Mouse (Mus musculus): ENCODE data around the gene Zfp28. TPM values are rescaled to one million over a fixed set of nuclear protein-coding genes. Genes with fewer than 3 reads are reported as not detected.

The Zfp28 gene
- polyA plus RNA-seq (2015; fragmentation: Nextera tagmentation; extraction: Ambion mirVana), result 6.9 and 7.6 TPM in 2 replicates

GRCm38 (mm10) chr7:6383044-6383455 is at the start of gene Zfp28:
TSS of gene Zfp28 (plus strand) at chr7:6383295.
- ATAC-seq (ENCODE audit: insufficient read depth, low FRiP score, low read depth), result peak; percentile 97
- Histone ChIP-seq H3K4me1 (peaks cover 16% of the 10 kb centered on the region), H3K36me3 (no peaks in the 10 kb centered on the region), H3K4me2 (peak within 1 kb of the TSS; percentile 77), H3K27ac (no peak within 1 kb of the TSS), H3K9me3 (no peaks in the 10 kb centered on the region), H3K9ac (peak within 1 kb of the TSS; percentile 51), H3K4me3 (replicated peaks) (peak within 1 kb of the TSS; percentile 57), H3K27me3 (replicated peaks) (no peaks in the 10 kb centered on the region)
- WGBS, result under 1% methylated on average over 27 of the region's 28 CpGs

DNA sequence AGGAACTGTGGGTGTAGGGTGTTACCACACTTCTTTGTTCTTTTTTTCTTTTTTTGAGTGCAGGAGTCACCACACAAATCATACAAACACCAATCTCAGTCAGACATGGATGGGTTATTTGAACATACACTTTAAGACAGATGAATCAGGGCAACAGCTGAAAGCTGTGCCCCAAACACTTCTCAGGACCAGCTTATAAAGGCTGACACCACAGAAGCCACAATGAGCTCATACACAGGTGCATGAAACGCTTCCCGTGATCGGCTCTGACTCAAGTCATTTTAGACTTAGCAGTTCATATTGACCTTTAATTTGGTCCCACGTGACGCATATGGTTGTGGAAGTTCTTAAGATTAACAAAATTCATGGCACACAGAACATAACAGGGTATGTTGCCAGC is 43.2 kb upstream of the Zfp28 start:
- no peak for ATAC-seq (ENCODE audit: insufficient read depth, low FRiP score, low read depth)
- no peaks in the 10 kb centered on the region for H3K36me3 ChIP-seq
- no peak overlapping the region for H3K4me2 ChIP-seq
- H3K9me3 ChIP-seq, result no peaks in the 10 kb centered on the region
- H3K27ac ChIP-seq, result no peak overlapping the region
- 79% methylated on average over 5 of the region's 5 CpGs for WGBS
- H3K4me3 ChIP-seq (replicated peaks), result no peak overlapping the region
- no peaks in the 10 kb centered on the region for H3K27me3 ChIP-seq (replicated peaks)
- H3K4me1 ChIP-seq, result no peaks in the 10 kb centered on the region
- no peak overlapping the region for H3K9ac ChIP-seq

- under 1% methylated on average over 26 of the region's 26 CpGs for WGBS
- Histone ChIP-seq H3K36me3 (no peaks in the 10 kb centered on the region), H3K9ac (no peak within 1 kb of the TSS; the same call in 1 of the 2 replicates), H3K27ac (no peak within 1 kb of the TSS), H3K4me3 (replicated peaks) (peak within 1 kb of the TSS; percentile 66), H3K4me2 (peak within 1 kb of the TSS; percentile 54), H3K9me3 (no peaks in the 10 kb centered on the region), H3K27me3 (replicated peaks) (no peaks in the 10 kb centered on the region), H3K4me1 (no peaks in the 10 kb centered on the region)
- ATAC-seq (ENCODE audit: insufficient read depth, low FRiP score, low read depth), result peak; percentile 91
Observed at GRCm38 (mm10) chr7:6343501-6344071, 39.5 kb upstream of the Zfp28 start, which contains the start of gene Gm3854. TSS of gene Gm3854 (plus strand) at chr7:6343759.

- Histone ChIP-seq H3K9me3 (no peaks in the 10 kb centered on the region), H3K27ac (no peak overlapping the region), H3K27me3 (replicated peaks) (no peaks in the 10 kb centered on the region), H3K4me1 (no peaks in the 10 kb centered on the region), H3K36me3 (no peaks in the 10 kb centered on the region), H3K4me2 (peak overlapping the region; percentile 54), H3K4me3 (replicated peaks) (peak overlapping the region; percentile 66), H3K9ac (no peak overlapping the region)
- ATAC-seq (ENCODE audit: insufficient read depth, low FRiP score, low read depth), result no peak
- 33% methylated on average over 10 of the region's 10 CpGs for WGBS
Observed at GRCm38 (mm10) chr7:6344124-6344523, 39.0 kb upstream of the Zfp28 start.

DNA sequence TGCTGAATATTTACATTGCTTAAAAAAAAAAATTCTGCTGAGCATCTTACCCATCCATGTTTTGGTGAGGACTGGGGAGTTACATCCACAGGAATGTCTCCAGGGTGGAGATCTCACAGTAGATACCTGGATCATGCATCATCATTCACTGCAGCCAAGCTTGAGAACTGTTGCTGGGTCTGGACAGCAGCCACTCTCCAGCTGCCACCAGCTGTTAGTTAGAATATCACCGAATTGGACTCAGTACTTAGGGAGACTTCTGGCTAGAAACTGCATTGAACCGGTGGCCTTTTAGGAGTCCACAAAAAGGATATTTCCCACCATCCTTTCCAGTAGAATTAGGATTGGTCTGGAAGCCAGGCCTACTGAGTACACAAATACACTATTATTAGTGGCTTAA is 25.0 kb upstream of the Zfp28 start:
- H3K4me3 ChIP-seq (replicated peaks), result no peak overlapping the region
- H3K27ac ChIP-seq, result no peak overlapping the region
- no peaks in the 10 kb centered on the region for H3K4me1 ChIP-seq
- no peak for ATAC-seq (ENCODE audit: insufficient read depth, low FRiP score, low read depth)
- WGBS, result 51% methylated on average over 2 of the region's 2 CpGs
- no peak overlapping the region for H3K4me2 ChIP-seq
- H3K36me3 ChIP-seq, result no peaks in the 10 kb centered on the region
- H3K27me3 ChIP-seq (replicated peaks), result no peaks in the 10 kb centered on the region
- H3K9ac ChIP-seq, result no peak overlapping the region
- no peaks in the 10 kb centered on the region for H3K9me3 ChIP-seq

DNA sequence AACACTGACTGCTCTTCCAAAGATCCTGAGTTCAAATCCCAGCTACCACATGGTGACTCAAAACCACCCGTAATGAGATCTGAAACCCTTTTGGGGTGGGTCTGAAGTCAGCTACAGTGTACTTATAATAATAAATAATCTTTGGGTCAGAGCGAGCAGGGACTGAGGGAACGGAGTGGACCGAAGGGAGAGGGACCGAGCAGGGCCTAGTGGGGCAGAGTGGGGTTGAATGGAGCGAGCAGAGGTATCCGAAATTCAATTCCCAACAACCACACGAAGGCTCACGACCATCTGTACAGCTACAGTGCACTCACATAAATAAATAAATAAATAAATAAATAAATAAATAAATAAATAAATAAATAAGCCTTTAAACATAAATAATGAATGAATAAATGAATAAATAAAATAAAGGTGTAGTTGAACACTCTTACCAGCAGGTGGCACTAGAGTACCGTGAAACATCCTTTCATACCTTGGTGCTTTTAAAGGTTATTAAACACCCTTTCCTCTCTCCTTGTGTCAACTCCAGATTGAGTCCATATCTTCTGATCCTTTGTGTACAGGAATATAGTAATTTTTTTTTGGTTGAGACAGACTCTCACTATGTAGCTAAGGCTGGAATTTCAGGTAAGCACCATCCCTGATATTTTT is 24.0 kb upstream of the Zfp28 start:
- no peaks in the 10 kb centered on the region for H3K9me3 ChIP-seq
- no peak overlapping the region for H3K4me2 ChIP-seq
- H3K4me3 ChIP-seq (replicated peaks), result no peak overlapping the region
- WGBS, result 51% methylated on average over 10 of the region's 10 CpGs
- H3K27ac ChIP-seq, result no peak overlapping the region
- no peak overlapping the region for H3K9ac ChIP-seq
- no peaks in the 10 kb centered on the region for H3K27me3 ChIP-seq (replicated peaks)
- 0 out of 2 replicates have a peak, but pooled peaks cover 5% of the 10 kb centered on the region for H3K4me1 ChIP-seq
- ATAC-seq (ENCODE audit: insufficient read depth, low FRiP score, low read depth), result no peak
- H3K36me3 ChIP-seq, result no peaks in the 10 kb centered on the region

GRCm38 (mm10) chr7:6360477-6361060 is 22.5 kb upstream of the Zfp28 start:
- Histone ChIP-seq H3K27ac (no peak overlapping the region), H3K4me2 (no peak overlapping the region), H3K36me3 (no peaks in the 10 kb centered on the region), H3K4me3 (replicated peaks) (no peak overlapping the region), H3K9me3 (no peaks in the 10 kb centered on the region), H3K9ac (no peak overlapping the region), H3K4me1 (0 out of 2 replicates have a peak, but pooled peaks cover 6% of the 10 kb centered on the region), H3K27me3 (replicated peaks) (no peaks in the 10 kb centered on the region)
- 13% methylated on average over 9 of the region's 9 CpGs for WGBS
- no peak for ATAC-seq (ENCODE audit: insufficient read depth, low FRiP score, low read depth)

DNA sequence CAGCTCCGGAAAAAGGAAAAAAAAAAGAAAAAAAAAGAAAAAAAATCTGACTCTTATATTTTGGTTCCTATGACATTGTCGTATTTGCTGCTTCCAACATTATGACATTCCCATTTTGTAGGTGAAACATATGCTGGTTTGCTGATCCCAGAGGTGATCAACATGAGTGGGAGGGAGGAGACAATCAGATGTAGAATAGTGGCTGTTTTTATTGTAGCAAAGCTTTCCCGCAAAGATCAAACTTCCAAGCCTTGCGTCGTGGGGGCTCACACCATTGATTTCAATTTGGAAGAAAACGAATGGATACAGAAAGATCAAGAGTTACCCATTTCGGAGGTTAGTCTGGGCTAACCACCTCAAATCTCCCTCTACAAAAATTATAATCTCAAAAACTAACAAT is 21.3 kb upstream of the Zfp28 start:
- Histone ChIP-seq H3K4me2 (peak overlapping the region; percentile 63), H3K36me3 (no peaks in the 10 kb centered on the region), H3K9ac (peak overlapping the region; percentile 33; the same call in 1 of the 2 replicates), H3K27me3 (replicated peaks) (no peaks in the 10 kb centered on the region), H3K9me3 (no peaks in the 10 kb centered on the region), H3K4me3 (replicated peaks) (peak overlapping the region; percentile 55), H3K27ac (peak overlapping the region; percentile 81), H3K4me1 (0 out of 2 replicates have a peak, but pooled peaks cover 6% of the 10 kb centered on the region)
- 20% methylated on average over 7 of the region's 7 CpGs for WGBS
- ATAC-seq (ENCODE audit: insufficient read depth, low FRiP score, low read depth), result no peak

DNA sequence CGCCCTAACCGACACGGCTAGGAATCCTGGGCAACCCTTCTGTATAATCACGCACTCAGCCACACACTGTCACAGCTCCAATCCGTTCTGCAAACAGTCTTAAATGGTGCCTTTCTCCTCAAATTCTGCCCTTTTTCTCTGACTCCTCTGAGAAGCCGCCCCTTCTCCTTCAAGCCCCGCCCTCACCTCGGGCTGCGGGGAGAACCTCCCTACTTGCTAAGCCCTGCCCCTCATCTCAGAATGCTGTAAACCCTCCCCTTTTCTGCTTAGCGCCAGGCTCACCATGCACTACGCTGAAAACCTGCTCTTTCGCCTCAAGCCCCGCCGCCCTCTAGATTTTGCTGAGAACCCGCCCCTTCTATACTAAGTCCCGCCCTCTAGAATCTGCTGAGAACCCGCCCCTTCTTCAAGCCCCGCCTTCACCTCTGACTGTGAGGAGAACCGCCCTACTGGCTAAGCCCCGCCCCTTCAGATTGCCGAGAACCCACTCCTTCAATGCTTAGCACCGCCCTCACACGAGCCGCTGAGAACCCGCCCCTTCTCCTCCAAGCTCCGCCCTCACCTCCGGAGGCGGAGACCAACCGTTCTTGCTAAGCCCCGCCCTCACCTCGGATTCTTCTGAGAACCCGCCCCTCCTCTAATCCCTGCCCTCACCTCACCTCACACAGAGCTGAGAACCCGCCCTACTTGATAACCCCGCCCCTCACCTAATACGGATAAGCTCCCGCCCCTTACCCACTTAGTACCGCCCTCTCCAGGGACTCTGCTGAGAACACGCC is 20.6 kb upstream of the Zfp28 start:
- Histone ChIP-seq H3K27me3 (replicated peaks) (no peaks in the 10 kb centered on the region), H3K9me3 (no peaks in the 10 kb centered on the region), H3K9ac (peak overlapping the region; percentile 33; the same call in 1 of the 2 replicates), H3K36me3 (no peaks in the 10 kb centered on the region), H3K4me3 (replicated peaks) (peak overlapping the region; percentile 55), H3K4me2 (peak overlapping the region; percentile 63), H3K27ac (peak overlapping the region; percentile 82), H3K4me1 (0 out of 2 replicates have a peak, but pooled peaks cover 6% of the 10 kb centered on the region)
- ATAC-seq (ENCODE audit: insufficient read depth, low FRiP score, low read depth), result peak; percentile 93
- under 1% methylated on average over 38 of the region's 38 CpGs for WGBS

DNA sequence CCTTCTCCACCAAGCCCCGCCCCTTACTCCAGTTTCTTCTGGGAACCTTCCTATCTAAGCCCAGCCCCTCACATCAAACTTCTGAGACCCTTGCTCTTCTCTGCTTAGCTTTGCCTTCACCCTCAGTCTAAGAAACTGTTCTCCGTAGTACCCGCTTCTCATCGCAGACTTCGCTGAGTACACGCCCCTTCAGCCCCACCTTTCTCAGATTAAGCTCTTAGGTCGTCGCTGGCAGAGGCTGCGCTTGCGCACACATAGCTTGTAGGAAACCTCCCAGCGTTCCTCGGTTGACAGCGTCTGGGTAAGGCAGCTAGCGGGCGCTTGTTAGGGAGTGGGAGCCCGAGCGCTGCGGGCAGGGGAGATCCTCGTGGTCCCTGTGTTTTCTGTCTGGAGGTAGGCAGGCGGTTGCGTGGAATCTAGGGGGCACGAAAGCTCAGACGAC is 20.0 kb upstream of the Zfp28 start, which contains the start of gene Zfp78:
Gene Zfp78 (plus strand): TSS at position 234 of the 442 bp plus-strand sequence.
- under 1% methylated on average over 23 of the region's 23 CpGs for WGBS

DNA sequence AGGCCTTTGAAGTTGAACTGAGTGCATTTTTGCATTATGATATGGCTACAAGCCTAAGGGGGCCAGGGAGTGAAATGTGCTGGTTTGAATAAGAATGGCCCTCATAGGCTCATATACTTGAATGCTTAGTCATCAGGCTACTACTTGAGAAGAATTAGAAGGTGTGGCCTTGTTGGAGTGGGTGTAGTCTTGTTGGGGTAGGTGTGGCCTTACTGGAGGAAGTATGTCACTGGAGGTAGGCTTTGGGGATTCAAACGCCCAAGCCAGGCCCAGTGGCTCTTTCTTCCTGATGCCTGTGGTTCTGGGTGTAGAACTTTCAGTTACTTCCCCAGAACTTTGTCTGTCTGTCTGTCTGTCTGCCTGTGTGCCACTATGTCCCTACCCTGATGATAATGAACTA is 18.3 kb upstream of the Zfp28 start:
- Histone ChIP-seq H3K9me3 (no peaks in the 10 kb centered on the region), H3K9ac (no peak overlapping the region), H3K27ac (no peak overlapping the region), H3K4me3 (replicated peaks) (no peak overlapping the region), H3K27me3 (replicated peaks) (no peaks in the 10 kb centered on the region), H3K4me1 (0 out of 2 replicates have a peak, but pooled peaks cover 6% of the 10 kb centered on the region), H3K36me3 (no peaks in the 10 kb centered on the region), H3K4me2 (no peak overlapping the region)
- ATAC-seq (ENCODE audit: insufficient read depth, low FRiP score, low read depth), result no peak
- 58% methylated on average over 1 of the region's 1 CpGs for WGBS

More for the DNA sequence above, 20.0 kb upstream of the Zfp28 start, which contains the start of gene Zfp78:
- Histone ChIP-seq H3K36me3 (no peaks in the 10 kb centered on the region), H3K4me1 (0 out of 2 replicates have a peak, but pooled peaks cover 6% of the 10 kb centered on the region), H3K27ac (peak within 1 kb of the TSS; percentile 82), H3K4me2 (peak within 1 kb of the TSS; percentile 63), H3K9me3 (no peaks in the 10 kb centered on the region), H3K27me3 (replicated peaks) (no peaks in the 10 kb centered on the region), H3K4me3 (replicated peaks) (peak within 1 kb of the TSS; percentile 55), H3K9ac (peak within 1 kb of the TSS; percentile 33; the same call in 1 of the 2 replicates)
- ATAC-seq (ENCODE audit: insufficient read depth, low FRiP score, low read depth), result peak; percentile 82
